In the genomic region with DNA sequence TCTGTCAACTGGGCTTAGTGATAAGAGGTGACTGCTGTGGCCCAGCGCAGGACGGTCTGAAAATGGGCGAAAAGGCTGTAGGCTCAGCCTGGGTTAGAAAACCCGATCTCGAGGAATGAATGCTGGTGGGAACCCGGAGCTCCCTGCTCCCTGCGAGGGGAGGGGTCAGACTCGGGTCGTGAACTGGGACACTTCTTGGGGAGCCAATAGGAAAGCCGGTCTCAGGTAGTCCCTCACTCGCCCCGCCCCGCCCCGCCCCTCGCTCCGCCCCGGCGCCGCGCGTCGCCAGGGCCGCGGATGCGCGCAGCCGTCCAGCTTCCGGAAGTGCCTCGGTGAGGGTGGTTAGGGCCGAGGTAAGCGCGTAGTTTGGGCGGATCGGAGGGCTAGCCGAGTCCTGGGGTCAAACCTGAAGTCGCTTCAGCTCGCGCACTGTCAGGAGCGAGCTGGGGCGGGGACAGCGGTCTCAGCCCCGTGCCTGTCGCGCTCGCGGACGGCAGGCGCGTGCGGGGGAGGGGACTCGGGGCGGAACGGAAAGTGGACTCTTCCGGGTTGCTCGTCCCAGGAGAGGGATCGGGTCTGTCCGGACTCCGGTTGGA, we compare ENCODE assay signal across 8 mouse cellular contexts. TPM values are rescaled to one million over a fixed set of nuclear protein-coding genes. Genes with fewer than 3 reads are reported as not detected.
DNase-seq lines count a peak whose midpoint lies in the region; ATAC-seq lines count a peak whose summit lies in the region.

A gene (plus strand): TSS at position 267 of the 596 bp plus-strand sequence.

- H3K4me1 ChIP-seq in hindbrain, embryonic 12.5 days: peaks cover 16% of the 10 kb centered on the region

- peaks cover 4% of the 10 kb centered on the region; the same call in 1 of the 2 replicates for H3K27me3 ChIP-seq in hindbrain, embryonic 12.5 days

- peak; percentile 96 for ATAC-seq in hindbrain, embryonic 12.5 days (ENCODE audit: low FRiP score)

- WGBS in hindbrain, embryonic 12.5 days: 0% methylated on average over 50 of the region's 58 CpGs

- H3K4me3 ChIP-seq in hindbrain, embryonic 12.5 days: peak within 1 kb of the TSS; percentile 85

- no peaks in the 10 kb centered on the region for H3K36me3 ChIP-seq in hindbrain, embryonic 12.5 days

- peak within 1 kb of the TSS; percentile 86 for H3K27ac ChIP-seq in hindbrain, embryonic 12.5 days

- peak within 1 kb of the TSS; percentile 83 for H3K4me2 ChIP-seq in hindbrain, embryonic 12.5 days (replicated peaks)

- peak within 1 kb of the TSS; percentile 78 for H3K9ac ChIP-seq in hindbrain, embryonic 12.5 days

- H3K9me3 ChIP-seq in hindbrain, embryonic 12.5 days (replicated peaks): no peaks in the 10 kb centered on the region

- peak; percentile 89 for DNase-seq in MN1 (ENCODE audit: low spot score)
- DNase-seq in cerebellum, adult 9-10 months: peak; percentile 93
- DNase-seq in frontal cortex, adult 2 months (ENCODE audit: extremely low spot score in 1 of 2, low spot score in 1 of 2): peak; percentile 69 to 85
- peak; percentile 80 to 89 for DNase-seq in layer of hippocampus, postnatal 14 days (ENCODE audit: low spot score in 2 of 2)
- peak; percentile 86 for DNase-seq in lung, postnatal 14 days
- DNase-seq in retina, adult 2 months (ENCODE audit: low read depth, low spot score): peak; percentile 84
- DNase-seq in thymus, postnatal 36 days: peak; percentile 85 to 90

RNA-seq across cellular contexts. Expression of the gene that starts here (rescaled TPM):
- 10.2 and 10.6 TPM in 2 replicates for polyA plus RNA-seq in frontal cortex, adult 2 months (2012; rRNA removed)
- polyA plus RNA-seq in hindbrain, embryonic 12.5 days (2016; fragmentation: Nextera tagmentation; extraction: Ambion mirVana): 16.9 and 18.4 TPM in 2 replicates
- 10 to 100 TPM; 14.4 to 14.8 TPM for total RNA-seq in layer of hippocampus, postnatal 14 days (2021)

Comparison
In these comparisons a context has a peak if more than half of its experiments do, and no peak if none do; other contexts are left out.
1. Peak in every context shown above with its lines: DNase-seq, ATAC-seq, H3K4me3 ChIP-seq and H3K27ac ChIP-seq.